Mouse (Mus musculus): ENCODE data around the gene 1110051M20Rik. TPM values are rescaled to one million over a fixed set of nuclear protein-coding genes. Genes with fewer than 3 reads are reported as not detected.

Gene 1110051M20Rik
- polyA plus RNA-seq, 1 experiment from 2014 or later = 27.0 TPM

DNA sequence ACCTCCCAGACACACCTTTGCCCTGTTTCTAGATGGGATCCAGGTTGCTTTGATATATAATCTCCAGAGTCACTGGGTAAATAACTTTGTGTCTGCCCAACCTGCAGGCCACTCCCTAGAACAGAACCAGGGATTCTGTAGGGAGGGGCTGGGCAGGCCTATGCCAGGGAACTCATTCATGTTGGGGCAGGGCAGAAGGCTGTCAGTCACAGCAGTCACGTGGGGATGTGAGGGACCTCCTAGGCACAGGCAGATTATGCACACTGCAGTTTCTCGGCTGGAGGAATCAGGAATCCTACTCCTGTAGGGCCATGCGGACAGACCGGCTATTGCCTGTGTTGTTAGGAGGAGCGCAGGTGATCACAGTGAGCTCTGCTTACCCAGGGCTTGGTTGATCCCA, 163.1 kb downstream of the 1110051M20Rik start:
- peak; percentile 58 for ATAC-seq
- WGBS = 36% methylated on average over 5 of the region's 5 CpGs
- no peak overlapping the region for H3K27ac ChIP-seq (ENCODE audit: low read length)

DNA sequence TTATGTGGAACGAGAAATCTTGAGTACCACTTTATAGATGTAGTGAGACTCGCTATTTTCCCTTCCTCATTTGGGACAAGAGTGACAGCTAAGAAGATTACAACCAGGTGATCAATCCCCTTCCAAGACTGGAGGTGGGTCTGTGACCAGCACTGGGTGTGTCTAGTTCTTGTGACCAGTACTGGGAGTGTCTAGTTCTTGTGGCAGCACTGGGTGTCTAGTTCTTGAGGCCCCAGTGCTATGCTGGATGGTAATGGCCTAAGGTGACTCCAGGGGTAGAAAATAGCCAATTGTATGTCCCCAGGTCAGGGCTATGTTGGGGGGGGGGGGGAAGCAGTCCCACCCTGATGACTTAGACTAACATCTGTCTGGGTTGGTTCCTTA, 165.1 kb downstream of the 1110051M20Rik start:
- H3K4me2 ChIP-seq (replicated peaks; ENCODE audit: low read depth, low read length) = no peak overlapping the region
- no peaks in the 10 kb centered on the region for H3K27me3 ChIP-seq (replicated peaks; ENCODE audit: insufficient read depth, low read length)
- DNase-seq (ENCODE audit: low spot score) (no peak), ATAC-seq (peak; percentile 40)
- H3K4me1 ChIP-seq (ENCODE audit: insufficient read depth, low read depth, low read length) = no peaks in the 10 kb centered on the region
- peaks cover 14% of the 10 kb centered on the region for H3K36me3 ChIP-seq (ENCODE audit: insufficient read depth, low read length)
- no peak overlapping the region for H3K27ac ChIP-seq (ENCODE audit: low read length)
- TF ChIP-seq EP300 (IDR thresholded peaks at IDR 0.05) (no peak), CTCF (IDR thresholded peaks at IDR 0.05) (no peak)
- H3K9ac ChIP-seq (replicated peaks; ENCODE audit: low read depth) = no peak overlapping the region
- H3K4me3 ChIP-seq (ENCODE audit: low read depth, low read length) = no peak overlapping the region
- H3K9me3 ChIP-seq (ENCODE audit: low read length) = no peaks in the 10 kb centered on the region
- WGBS = 36% methylated on average over 2 of the region's 2 CpGs

More for the DNA sequence above, 163.1 kb downstream of the 1110051M20Rik start:
- Histone ChIP-seq H3K27me3 (replicated peaks; ENCODE audit: insufficient read depth, low read length) (no peaks in the 10 kb centered on the region), H3K9ac (replicated peaks; ENCODE audit: low read depth) (no peak overlapping the region), H3K36me3 (ENCODE audit: insufficient read depth, low read length) (no peaks in the 10 kb centered on the region), H3K9me3 (ENCODE audit: low read length) (no peaks in the 10 kb centered on the region), H3K4me2 (replicated peaks; ENCODE audit: low read depth, low read length) (no peak overlapping the region), H3K4me1 (ENCODE audit: insufficient read depth, low read depth, low read length) (no peaks in the 10 kb centered on the region), H3K4me3 (ENCODE audit: low read depth, low read length) (no peak overlapping the region)
- TF ChIP-seq EP300 (IDR thresholded peaks at IDR 0.05) = no peak
- peak; percentile 64 for DNase-seq (ENCODE audit: low spot score)

GRCm38 (mm10) chr2:91278749-91279371, 165.6 kb downstream of the 1110051M20Rik start:
- Histone ChIP-seq H3K9me3 (ENCODE audit: low read length) (no peaks in the 10 kb centered on the region), H3K4me1 (ENCODE audit: insufficient read depth, low read depth, low read length) (no peaks in the 10 kb centered on the region), H3K4me3 (ENCODE audit: low read depth, low read length) (no peak overlapping the region), H3K36me3 (ENCODE audit: insufficient read depth, low read length) (peaks cover 19% of the 10 kb centered on the region), H3K9ac (replicated peaks; ENCODE audit: low read depth) (no peak overlapping the region), H3K4me2 (replicated peaks; ENCODE audit: low read depth, low read length) (no peak overlapping the region), H3K27me3 (replicated peaks; ENCODE audit: insufficient read depth, low read length) (no peaks in the 10 kb centered on the region), H3K27ac (ENCODE audit: low read length) (no peak overlapping the region)
- peak; percentile 83 for TF ChIP-seq CTCF (IDR thresholded peaks at IDR 0.05)
- no peak for TF ChIP-seq EP300 (IDR thresholded peaks at IDR 0.05)
- ATAC-seq (peak; percentile 74), DNase-seq (ENCODE audit: low spot score) (peak; percentile 77)
- WGBS = 31% methylated on average over 10 of the region's 10 CpGs

- Histone ChIP-seq H3K9ac (replicated peaks; ENCODE audit: low read depth) (no peak overlapping the region), H3K4me3 (ENCODE audit: low read depth, low read length) (no peak overlapping the region), H3K9me3 (ENCODE audit: low read length) (no peaks in the 10 kb centered on the region), H3K27me3 (replicated peaks; ENCODE audit: insufficient read depth, low read length) (no peaks in the 10 kb centered on the region), H3K4me1 (ENCODE audit: insufficient read depth, low read depth, low read length) (no peaks in the 10 kb centered on the region), H3K4me2 (replicated peaks; ENCODE audit: low read depth, low read length) (no peak overlapping the region), H3K36me3 (ENCODE audit: insufficient read depth, low read length) (peaks cover 43% of the 10 kb centered on the region), H3K27ac (ENCODE audit: low read length) (no peak overlapping the region)
- WGBS = 92% methylated on average over 8 of the region's 8 CpGs
- no peak for ATAC-seq
- TF ChIP-seq EP300 (IDR thresholded peaks at IDR 0.05) (no peak), CTCF (IDR thresholded peaks at IDR 0.05) (no peak)
- no peak for DNase-seq (ENCODE audit: low spot score)
Measured at GRCm38 (mm10) chr2:91269687-91270133, 174.8 kb downstream of the 1110051M20Rik start.

- no peak for ATAC-seq
- WGBS = 64% methylated on average over 2 of the region's 2 CpGs
- Histone ChIP-seq H3K4me1 (ENCODE audit: insufficient read depth, low read depth, low read length) (no peaks in the 10 kb centered on the region; the same call in 1 of the 2 replicates), H3K4me3 (ENCODE audit: low read depth, low read length) (no peak overlapping the region), H3K36me3 (ENCODE audit: insufficient read depth, low read length) (peaks cover 35% of the 10 kb centered on the region), H3K9me3 (ENCODE audit: low read length) (no peaks in the 10 kb centered on the region), H3K4me2 (replicated peaks; ENCODE audit: low read depth, low read length) (no peak overlapping the region), H3K9ac (replicated peaks; ENCODE audit: low read depth) (no peak overlapping the region), H3K27me3 (replicated peaks; ENCODE audit: insufficient read depth, low read length) (no peaks in the 10 kb centered on the region), H3K27ac (ENCODE audit: low read length) (no peak overlapping the region)
- TF ChIP-seq EP300 (IDR thresholded peaks at IDR 0.05) = no peak
- no peak for TF ChIP-seq CTCF (IDR thresholded peaks at IDR 0.05)
- no peak for DNase-seq (ENCODE audit: low spot score)
Measured at GRCm38 (mm10) chr2:91268706-91269105, 175.8 kb downstream of the 1110051M20Rik start.

GRCm38 (mm10) chr2:91268042-91268441, 176.5 kb downstream of the 1110051M20Rik start:
- H3K27ac ChIP-seq (ENCODE audit: low read length) = no peak overlapping the region
- no peaks in the 10 kb centered on the region; the same call in 1 of the 2 replicates for H3K4me1 ChIP-seq (ENCODE audit: insufficient read depth, low read depth, low read length)
- H3K27me3 ChIP-seq (replicated peaks; ENCODE audit: insufficient read depth, low read length) = no peaks in the 10 kb centered on the region
- H3K4me3 ChIP-seq (ENCODE audit: low read depth, low read length) = no peak overlapping the region
- WGBS = 94% methylated on average over 3 of the region's 3 CpGs
- H3K36me3 ChIP-seq (ENCODE audit: insufficient read depth, low read length) = peaks cover 28% of the 10 kb centered on the region
- ATAC-seq = no peak
- H3K4me2 ChIP-seq (replicated peaks; ENCODE audit: low read depth, low read length) = no peak overlapping the region
- DNase-seq (ENCODE audit: low spot score) = no peak
- H3K9ac ChIP-seq (replicated peaks; ENCODE audit: low read depth) = no peak overlapping the region
- TF ChIP-seq CTCF (IDR thresholded peaks at IDR 0.05) (no peak), EP300 (IDR thresholded peaks at IDR 0.05) (no peak)
- no peaks in the 10 kb centered on the region for H3K9me3 ChIP-seq (ENCODE audit: low read length)

Measured in lung, postnatal 0 days (tissue).